Mouse (Mus musculus) hindbrain, postnatal 0 days (tissue): ENCODE measurements around the gene Fam155a. TPM values are rescaled to one million over a fixed set of nuclear protein-coding genes. Genes with fewer than 3 reads are reported as not detected.
"Not testable (repeated sequence)": the region's sequence is repeated elsewhere in the genome, so short reads cannot be mapped to it uniquely, and the experiment has no call there.

Experiments used
- ATAC-seq: fragments of 200-750 bp; cut with Nextera tagmentation; 2 replicates; pipeline ENCODE4 v1.8.0; 2017; ENCODE audit warnings: mild to moderate bottlenecking, moderate TSS enrichment, moderate library complexity
- DNase-seq: peaks from one replicate; pipeline ENCODE4 v3.0.0-alpha.2; 2015; ENCODE audit warnings: low spot score
- H3K27ac ChIP-seq: fragments of 300-500 bp; sonication (generic); 2 replicates; pipeline ENCODE4 v1.5.1; 2014; ENCODE audit warnings: mild to moderate bottlenecking
- H3K27me3 ChIP-seq: fragments of 300-500 bp; sonication (generic); 2 replicates; pipeline ENCODE4 v1.6.1; 2014; ENCODE audit warnings: low read length, mixed read lengths; ENCODE audit not compliant: insufficient read depth
- H3K36me3 ChIP-seq: fragments of 300-500 bp; sonication (generic); 2 replicates; pipeline ENCODE4 v1.6.1; 2014; ENCODE audit warnings: low read length, mixed read lengths; ENCODE audit not compliant: insufficient read depth
- H3K4me1 ChIP-seq: fragments of 300-500 bp; sonication (generic); 2 replicates; pipeline ENCODE4 v1.6.1; 2014; ENCODE audit warnings: antibody characterized with exemption, low read length, mixed read lengths; ENCODE audit not compliant: insufficient read depth
- H3K4me2 ChIP-seq: fragments of 300-500 bp; sonication (generic); 2 replicates; pipeline ENCODE4 v1.6.1; 2014; ENCODE audit warnings: low read depth, mild to moderate bottlenecking, low read length, moderate library complexity, mixed read lengths
- H3K4me3 ChIP-seq: fragments of 300-500 bp; sonication (generic); 2 replicates; pipeline ENCODE4 v1.5.1; 2014; ENCODE audit warnings: low read length
- H3K9ac ChIP-seq: fragments of 300-500 bp; sonication (generic); replicated peaks from 2 replicates; pipeline ENCODE4 v1.6.1; 2014; ENCODE audit warnings: mild to moderate bottlenecking, low read length, moderate library complexity, mixed read lengths
- H3K9me3 ChIP-seq: fragments of 300-500 bp; sonication (generic); 2 replicates; pipeline ENCODE4 v1.6.1; 2016; ENCODE audit warnings: low read length, mixed read lengths
- CTCF ChIP-seq: IDR thresholded peaks from 2 replicates; pipeline ENCODE4 v1.5.1; 2016; ENCODE audit warnings: antibody characterized with exemption, control low read depth, low read depth
- WGBS: fragments of 180-500 bp; shearing (Covaris S2); extraction: QIAGEN DNeasy Blood & Tissue Kit; methylation state at CpG from one replicate; pipeline ENCODE4 v1.1.7; 2014; 5-methylcytosine and 5-hydroxymethylcytosine counted together
- polyA plus RNA-seq: library from polyadenylated mRNA; unstranded; fragments of >200 nt; fragmentation: Nextera tagmentation; extraction: Ambion mirVana; gene quantifications from 2 replicates; pipeline ENCODE4 v1.2.1, GENCODE M21; 2015
- total RNA-seq: library from RNA; depleted of rRNA; stranded (reverse); fragments of >200 nt; gene quantifications from 2 replicates; pipeline ENCODE4 v1.2.3, GENCODE M21; 2014

The Fam155a gene
- total and polyA plus RNA-seq, 2 experiments from 2014 or later = 34.0 to 117 TPM

GRCm38 (mm10) chr8:9398606-9399263 is 372.2 kb downstream of the Fam155a start:
- ATAC-seq = no peak
- no peak for TF ChIP-seq CTCF
- H3K9ac ChIP-seq = no peak overlapping the region
- H3K4me3 ChIP-seq = no peak overlapping the region
- DNase-seq = no peak
- no peaks in the 10 kb centered on the region for H3K36me3 ChIP-seq
- H3K4me2 ChIP-seq = no peak overlapping the region
- H3K9me3 ChIP-seq = no peaks in the 10 kb centered on the region
- H3K27me3 ChIP-seq = no peaks in the 10 kb centered on the region
- no peak overlapping the region for H3K27ac ChIP-seq
- WGBS = 58% methylated on average over 3 of the region's 3 CpGs
- no peaks in the 10 kb centered on the region for H3K4me1 ChIP-seq

GRCm38 (mm10) chr8:9398040-9398439 is 372.9 kb downstream of the Fam155a start:
- no peak overlapping the region for H3K9ac ChIP-seq
- TF ChIP-seq CTCF = peak; percentile 47

GRCm38 (mm10) chr8:9394670-9395069 is 376.3 kb downstream of the Fam155a start:
- Histone ChIP-seq H3K36me3 (no peaks in the 10 kb centered on the region), H3K27ac (no peak overlapping the region), H3K4me1 (no peaks in the 10 kb centered on the region), H3K27me3 (no peaks in the 10 kb centered on the region), H3K4me3 (no peak overlapping the region), H3K9ac (no peak overlapping the region), H3K9me3 (no peaks in the 10 kb centered on the region), H3K4me2 (no peak overlapping the region)
- ATAC-seq = no peak
- no peak for DNase-seq
- TF ChIP-seq CTCF = no peak
- WGBS = 83% methylated on average over 5 of the region's 5 CpGs

More at GRCm38 (mm10) chr8:9398040-9398439, 372.9 kb downstream of the Fam155a start:
- ATAC-seq = no peak
- WGBS = 60% methylated on average over 6 of the region's 6 CpGs
- Histone ChIP-seq H3K36me3 (no peaks in the 10 kb centered on the region), H3K4me2 (no peak overlapping the region), H3K4me1 (no peaks in the 10 kb centered on the region), H3K27ac (no peak overlapping the region), H3K27me3 (no peaks in the 10 kb centered on the region), H3K4me3 (no peak overlapping the region), H3K9me3 (no peaks in the 10 kb centered on the region)
- peak; percentile 36 for DNase-seq

GRCm38 (mm10) chr8:9393246-9393645 is 377.7 kb downstream of the Fam155a start:
- TF ChIP-seq CTCF = peak; percentile 39; the same call in 1 of the 2 replicates
- H3K4me3 ChIP-seq = no peak overlapping the region
- WGBS = 46% methylated on average over 2 of the region's 2 CpGs
- H3K36me3 ChIP-seq = no peaks in the 10 kb centered on the region
- no peaks in the 10 kb centered on the region for H3K27me3 ChIP-seq
- no peaks in the 10 kb centered on the region for H3K4me1 ChIP-seq
- ATAC-seq (no peak), DNase-seq (peak; percentile 40)
- no peak overlapping the region for H3K27ac ChIP-seq
- no peak overlapping the region for H3K9ac ChIP-seq
- no peaks in the 10 kb centered on the region for H3K9me3 ChIP-seq
- H3K4me2 ChIP-seq = no peak overlapping the region

- not testable (repeated sequence) for DNase-seq, H3K9ac ChIP-seq, H3K27ac ChIP-seq, H3K27me3 ChIP-seq, H3K4me1 ChIP-seq, ATAC-seq, H3K36me3 ChIP-seq, H3K9me3 ChIP-seq, H3K4me3 ChIP-seq, H3K4me2 ChIP-seq
- 86% methylated on average over 2 of the region's 2 CpGs for WGBS
These were observed 380.7 kb downstream of the Fam155a start for GRCm38 (mm10) chr8:9390229-9390628.

GRCm38 (mm10) chr8:9369201-9369600 is 401.8 kb downstream of the Fam155a start:
- Histone ChIP-seq H3K27ac (no peak overlapping the region), H3K27me3 (no peaks in the 10 kb centered on the region), H3K4me1 (no peaks in the 10 kb centered on the region), H3K36me3 (no peaks in the 10 kb centered on the region), H3K4me2 (no peak overlapping the region), H3K4me3 (no peak overlapping the region), H3K9me3 (no peaks in the 10 kb centered on the region), H3K9ac (no peak overlapping the region)
- no peak for ATAC-seq
- no peak for DNase-seq
- no peak for TF ChIP-seq CTCF
- 81% methylated on average over 8 of the region's 8 CpGs for WGBS

- no peak for TF ChIP-seq CTCF
- Histone ChIP-seq H3K9me3 (no peaks in the 10 kb centered on the region), H3K4me1 (no peaks in the 10 kb centered on the region), H3K4me3 (no peak overlapping the region), H3K9ac (no peak overlapping the region), H3K27ac (no peak overlapping the region), H3K27me3 (no peaks in the 10 kb centered on the region), H3K4me2 (no peak overlapping the region), H3K36me3 (no peaks in the 10 kb centered on the region)
- ATAC-seq = no peak
- no peak for DNase-seq
- WGBS = 64% methylated on average over 6 of the region's 6 CpGs
These were observed 403.2 kb downstream of the Fam155a start for GRCm38 (mm10) chr8:9367721-9368120.
